Mouse (Mus musculus) layer of hippocampus, postnatal 10 days (tissue): ENCODE results near the gene Wtap. TPM values are rescaled to one million over a fixed set of nuclear protein-coding genes. Genes with fewer than 3 reads are reported as not detected.
"Not testable (repeated sequence)": the region's sequence is repeated elsewhere in the genome, so short reads cannot be mapped to it uniquely, and the experiment has no call there.

ENCODE experiments used
- DNase-seq, 2 experiments: peaks; one replicate each; pipeline ENCODE4 v3.0.0; 2021; ENCODE audit warnings: low spot score in 2 of 2
- long read RNA-seq: library from polyadenylated mRNA; stranded (forward); transcript quantifications from one replicate; pipeline ENCODE4 v2.0.0, GENCODE M21; 2023
- total RNA-seq, 2 experiments: library from RNA; stranded (reverse); gene quantifications; 2 replicates each; pipeline ENCODE4 v1.2.3; 2021

Wtap gene
- 10 to 100 TPM; 64.5 to 66.4 TPM for total RNA-seq
- long read RNA-seq, transcript Wtap-201 (8 exons, 2,051 nt) = minor isoform, 7 of 68 reads
- long read RNA-seq, transcript Wtap-204 (6 exons, 3,187 nt) = major isoform, 31 of 68 reads
- long read RNA-seq, transcript Wtap-205 (6 exons, 2,442 nt) = minor isoform, 21 of 68 reads
- long read RNA-seq, partial matches to known transcripts = 2 of 68 reads
- long read RNA-seq, other reads (novel, unspliced or antisense) = 4 of 68 reads

- DNase-seq = no peak
Observed at GRCm38 (mm10) chr17:12994069-12994468, at the start of gene Wtap. Gene Wtap (minus strand): TSS chr17:12994169.

- not testable (repeated sequence) for DNase-seq
Observed at GRCm38 (mm10) chr17:13036627-13037192, 42.7 kb upstream of the Wtap start.

- no peak for DNase-seq
Observed at GRCm38 (mm10) chr17:13013316-13013715, 19.3 kb upstream of the Wtap start.

GRCm38 (mm10) chr17:13009887-13010286 is 15.9 kb upstream of the Wtap start:
- peak in 1 of 2 experiments; percentile 22 for DNase-seq

- DNase-seq = peak in 1 of 2 experiments; percentile 26
Observed at GRCm38 (mm10) chr17:13008528-13008927, 14.6 kb upstream of the Wtap start.

- DNase-seq = peak; percentile 97 to 99
Observed at GRCm38 (mm10) chr17:13007730-13008425, 13.9 kb upstream of the Wtap start.

GRCm38 (mm10) chr17:13006984-13007383 is 13.0 kb upstream of the Wtap start:
- no peak for DNase-seq

- DNase-seq = not testable (repeated sequence)
Observed at GRCm38 (mm10) chr17:13006546-13006945, 12.6 kb upstream of the Wtap start, which contains the start of gene Sod2. Gene Sod2 (plus strand): TSS chr17:13006846.

- not testable (repeated sequence) for DNase-seq
Observed at GRCm38 (mm10) chr17:13004436-13004835, 10.5 kb upstream of the Wtap start.

GRCm38 (mm10) chr17:13002243-13002642 is 8.3 kb upstream of the Wtap start:
- not testable (repeated sequence) for DNase-seq

GRCm38 (mm10) chr17:12999069-12999468 is 5.1 kb upstream of the Wtap start:
- DNase-seq = no peak

- no peak for DNase-seq
Observed at GRCm38 (mm10) chr17:12997890-12998289, 3.9 kb upstream of the Wtap start.

GRCm38 (mm10) chr17:12996345-12996744 is 2.4 kb upstream of the Wtap start:
- DNase-seq = peak; percentile 41 to 73

GRCm38 (mm10) chr17:12992470-12992991 is 1.4 kb downstream of the Wtap start:
- peak; percentile 91 to 95 for DNase-seq

- peak; percentile 84 to 91 for DNase-seq
Observed at GRCm38 (mm10) chr17:12991635-12992358, 2.2 kb downstream of the Wtap start.

- DNase-seq = peak in 1 of 2 experiments; percentile 46
Observed at GRCm38 (mm10) chr17:12991194-12991634, 2.8 kb downstream of the Wtap start.

- no peak for DNase-seq
Observed at GRCm38 (mm10) chr17:12990567-12991145, 3.3 kb downstream of the Wtap start.

GRCm38 (mm10) chr17:12988096-12988495 is 5.9 kb downstream of the Wtap start:
- not testable (repeated sequence) for DNase-seq

GRCm38 (mm10) chr17:12983988-12984387 is 10.0 kb downstream of the Wtap start:
- DNase-seq = no peak

- DNase-seq = no peak
Observed at GRCm38 (mm10) chr17:12978546-12978945, 15.4 kb downstream of the Wtap start.

GRCm38 (mm10) chr17:12973851-12974250 is 20.1 kb downstream of the Wtap start:
- DNase-seq = no peak
